Mouse (Mus musculus) megakaryocyte, embryonic 14.5 days (primary cell): Measurements from ENCODE around the gene Slc36a3.

ENCODE experiments used
- FLI1 ChIP-seq: IDR thresholded peaks from 2 replicates; pipeline ENCODE4 v1.6.1; 2012; ENCODE audit warnings: low read length, inconsistent platforms, mixed read lengths
- GATA1 ChIP-seq: IDR thresholded peaks from 3 replicates; pipeline ENCODE4 v1.6.1; 2012; ENCODE audit warnings: mixed read lengths, low read length, inconsistent platforms, borderline replicate concordance

GRCm38 (mm10) chr11:55168914-55169313 is 17.4 kb upstream of the Slc36a3 start:
- TF ChIP-seq FLI1 (no peak), GATA1 (no peak)
